Mouse (Mus musculus) spleen, adult 2 months (tissue): Measurements from ENCODE around the gene Tns4. TPM values are rescaled to one million over a fixed set of nuclear protein-coding genes. Genes with fewer than 3 reads are reported as not detected.
A peak's percentile ranks its signal among the peaks of the same experiment; 100 is the strongest.

Source experiments
- DNase-seq, 2 experiments: peaks; one replicate each; pipeline versions ENCODE4 v3.0.0 to v3.0.0-alpha.2; 2012 to 2021; ENCODE audit warnings: low spot score in 2 of 2, low read depth in 1 of 2
- H3K27ac ChIP-seq: fragments of 200-500 bp; 2 replicates; pipeline ENCODE4 v1.5.1; 2012; ENCODE audit warnings: low read length, inconsistent platforms; ENCODE audit not compliant: insufficient read depth
- H3K27me3 ChIP-seq: fragments of 200-500 bp; 2 replicates; pipeline ENCODE4 v1.6.1; 2012; ENCODE audit warnings: mild to moderate bottlenecking, moderate library complexity, low read length, inconsistent platforms; ENCODE audit not compliant: control insufficient read depth, insufficient read depth
- H3K36me3 ChIP-seq: fragments of 200-500 bp; 2 replicates; pipeline ENCODE4 v1.6.1; 2012; ENCODE audit warnings: mild to moderate bottlenecking, low read length, inconsistent platforms; ENCODE audit not compliant: control insufficient read depth, insufficient read depth
- H3K4me1 ChIP-seq: fragments of 200-500 bp; 2 replicates; pipeline ENCODE4 v1.6.1; 2011; ENCODE audit warnings: inconsistent platforms; ENCODE audit not compliant: control insufficient read depth, insufficient read depth, insufficient read length
- H3K4me3 ChIP-seq: fragments of 200-500 bp; 2 replicates; pipeline ENCODE4 v1.5.1; 2011; ENCODE audit warnings: mild to moderate bottlenecking, inconsistent platforms; ENCODE audit not compliant: insufficient read depth, insufficient read length; ENCODE audit errors: extremely low read depth
- CTCF ChIP-seq: fragments of 200-500 bp; IDR thresholded peaks from 2 replicates; pipeline ENCODE4 v1.5.1; 2011; ENCODE audit warnings: mild to moderate bottlenecking, inconsistent platforms; ENCODE audit not compliant: insufficient read depth, insufficient read length, insufficient replicate concordance; ENCODE audit errors: extremely low read depth
- POLR2A ChIP-seq: fragments of 200-500 bp; IDR thresholded peaks from 2 replicates; pipeline ENCODE4 v1.6.1; 2011; ENCODE audit warnings: low read depth, low read length, inconsistent platforms
- WGBS: fragments of 180-500 bp; shearing (Covaris S2); methylation state at CpG from one replicate; pipeline ENCODE4 v1.1.7; 2018; 5-methylcytosine and 5-hydroxymethylcytosine counted together
- polyA plus RNA-seq: library from polyadenylated mRNA; depleted of rRNA; stranded (reverse); fragments of >200 nt; gene quantifications from 2 replicates; pipeline ENCODE4 v1.2.3, GENCODE M21; 2012

Gene Tns4
- polyA plus RNA-seq, 1 experiment, result 1.3 TPM

DNA sequence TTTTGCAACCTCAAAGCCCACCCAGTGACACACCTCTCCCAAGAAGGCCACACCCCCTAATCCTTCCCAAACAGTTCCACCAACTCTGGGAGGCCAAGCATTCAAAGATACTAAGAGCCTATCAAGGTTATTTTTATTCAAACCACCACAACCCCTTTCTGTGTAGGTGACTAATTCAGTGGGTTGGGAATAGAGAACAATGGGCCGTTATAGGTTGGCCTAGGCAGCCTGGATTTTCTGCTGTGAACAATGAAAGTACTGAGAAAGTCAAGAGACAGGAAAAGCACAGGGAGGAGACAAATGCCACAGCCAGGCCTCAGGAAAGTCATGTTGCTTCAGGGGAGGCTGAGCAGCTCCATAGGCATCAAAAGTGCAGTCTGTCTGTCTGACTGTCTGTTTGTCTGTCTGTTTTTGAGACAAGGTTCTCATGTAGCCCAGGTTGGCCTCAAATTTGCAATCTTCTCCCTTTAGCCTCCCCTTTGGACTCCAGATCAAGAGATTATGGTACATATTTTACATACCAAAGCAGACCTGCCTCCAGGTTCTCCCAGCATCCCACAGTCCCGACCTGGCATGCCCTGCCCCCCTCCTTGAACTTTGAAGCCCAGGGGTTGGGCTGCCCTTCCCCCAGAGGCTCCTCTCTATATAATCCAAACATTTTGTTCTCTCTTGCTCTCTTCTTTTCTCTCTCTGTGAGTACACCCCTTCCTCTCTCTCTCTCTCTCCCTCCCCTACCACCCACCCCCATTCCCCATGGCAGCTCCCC is 6.0 kb upstream of the Tns4 start:
- DNase-seq, result no peak
- H3K4me1 ChIP-seq, result peaks cover 2% of the 10 kb centered on the region; the same call in 1 of the 2 replicates
- H3K27ac ChIP-seq, result no peak overlapping the region
- H3K4me3 ChIP-seq, result no peak overlapping the region
- no peaks in the 10 kb centered on the region for H3K27me3 ChIP-seq
- 84% methylated on average over 2 of the region's 2 CpGs for WGBS
- TF ChIP-seq POLR2A (no peak), CTCF (no peak)
- no peaks in the 10 kb centered on the region for H3K36me3 ChIP-seq

DNA sequence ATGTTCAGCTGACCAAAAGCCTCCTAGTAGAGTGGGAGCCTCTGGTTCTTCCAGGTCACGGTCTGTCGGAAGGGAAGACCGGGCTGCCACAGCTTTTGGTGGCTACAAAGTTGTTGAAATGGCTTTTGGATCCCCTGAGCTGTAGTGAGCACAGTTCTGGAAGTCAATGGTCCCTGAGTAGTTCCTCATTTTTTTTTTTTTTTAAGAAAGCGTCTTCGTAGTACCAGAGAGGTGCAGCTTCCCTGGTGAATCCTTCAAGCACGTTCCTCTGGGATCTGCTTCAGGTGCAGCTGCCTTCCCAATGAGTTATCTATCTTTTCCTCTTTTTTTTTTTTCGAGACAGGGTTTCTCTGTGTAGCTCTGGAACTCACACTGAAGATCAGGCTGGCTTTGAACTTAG is 4.6 kb upstream of the Tns4 start:
- WGBS, result 43% methylated on average over 7 of the region's 7 CpGs

DNA sequence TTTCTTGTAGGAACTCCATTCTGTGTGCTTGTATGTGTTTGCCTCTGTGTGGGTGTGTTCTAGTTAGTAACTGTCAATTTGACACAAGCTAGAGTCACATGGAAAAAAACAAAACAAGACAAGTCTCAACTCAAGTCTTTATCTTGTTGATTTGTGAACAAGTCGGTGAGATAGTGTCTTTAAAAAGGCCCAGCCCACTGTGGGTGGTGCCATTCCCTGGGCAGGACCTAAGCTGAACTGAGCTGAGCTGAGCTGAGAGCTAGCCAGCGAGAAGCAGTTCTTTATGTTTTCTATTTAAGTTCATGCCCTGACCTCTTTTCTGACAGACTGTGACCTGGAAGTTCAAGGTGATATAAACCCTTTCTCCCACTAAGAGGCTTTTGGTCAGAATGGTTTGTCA is 2.6 kb upstream of the Tns4 start:
- WGBS, result 71% methylated on average over 2 of the region's 2 CpGs
- peaks cover 2% of the 10 kb centered on the region; the same call in 1 of the 2 replicates for H3K4me1 ChIP-seq
- DNase-seq, result no peak
- no peaks in the 10 kb centered on the region for H3K36me3 ChIP-seq
- H3K27ac ChIP-seq, result no peak overlapping the region
- TF ChIP-seq CTCF (no peak), POLR2A (no peak)
- no peak overlapping the region for H3K4me3 ChIP-seq
- H3K27me3 ChIP-seq, result no peaks in the 10 kb centered on the region

More for the DNA sequence above, 4.6 kb upstream of the Tns4 start:
- H3K27ac ChIP-seq, result no peak overlapping the region
- TF ChIP-seq CTCF (no peak), POLR2A (no peak)
- H3K36me3 ChIP-seq, result no peaks in the 10 kb centered on the region
- H3K4me3 ChIP-seq, result no peak overlapping the region
- DNase-seq, result no peak
- H3K4me1 ChIP-seq, result peaks cover 2% of the 10 kb centered on the region; the same call in 1 of the 2 replicates
- no peaks in the 10 kb centered on the region for H3K27me3 ChIP-seq

DNA sequence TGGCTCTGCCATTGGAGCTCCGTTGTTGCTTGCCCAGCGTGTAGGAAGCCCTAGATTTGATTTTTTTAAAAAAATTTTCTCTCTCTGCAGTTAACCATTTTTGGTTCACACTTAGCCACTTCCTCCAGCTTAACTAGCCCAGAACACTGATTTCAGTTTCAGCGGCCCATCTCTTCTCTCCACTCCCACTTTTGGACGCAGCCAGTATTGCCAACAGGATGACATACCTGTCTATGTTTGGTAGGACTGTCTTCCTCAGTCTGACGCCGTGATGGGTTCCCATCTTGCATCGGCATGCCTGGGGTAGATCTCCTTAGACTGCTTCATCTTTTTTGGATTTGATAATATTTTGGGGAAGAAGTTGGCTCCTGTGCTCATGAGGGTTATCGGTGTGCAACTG is 1.3 kb upstream of the Tns4 start:
- TF ChIP-seq POLR2A, result no peak
- no peak for TF ChIP-seq CTCF
- H3K4me3 ChIP-seq, result no peak overlapping the region
- peak in 1 of 2 experiments; percentile 28 for DNase-seq

GRCm38 (mm10) chr11:99088486-99088885 is 620 bp downstream of the Tns4 start:
- Histone ChIP-seq H3K27ac (no peak overlapping the region), H3K27me3 (no peaks in the 10 kb centered on the region), H3K4me3 (no peak overlapping the region), H3K36me3 (no peaks in the 10 kb centered on the region), H3K4me1 (peaks cover 1% of the 10 kb centered on the region; the same call in 1 of the 2 replicates)
- 48% methylated on average over 2 of the region's 2 CpGs for WGBS
- no peak for TF ChIP-seq POLR2A
- TF ChIP-seq CTCF, result no peak
- no peak for DNase-seq

More for the DNA sequence above, 1.3 kb upstream of the Tns4 start:
- Histone ChIP-seq H3K36me3 (no peaks in the 10 kb centered on the region), H3K27ac (no peak overlapping the region), H3K27me3 (no peaks in the 10 kb centered on the region), H3K4me1 (peaks cover 2% of the 10 kb centered on the region; the same call in 1 of the 2 replicates)
- 64% methylated on average over 8 of the region's 8 CpGs for WGBS

DNA sequence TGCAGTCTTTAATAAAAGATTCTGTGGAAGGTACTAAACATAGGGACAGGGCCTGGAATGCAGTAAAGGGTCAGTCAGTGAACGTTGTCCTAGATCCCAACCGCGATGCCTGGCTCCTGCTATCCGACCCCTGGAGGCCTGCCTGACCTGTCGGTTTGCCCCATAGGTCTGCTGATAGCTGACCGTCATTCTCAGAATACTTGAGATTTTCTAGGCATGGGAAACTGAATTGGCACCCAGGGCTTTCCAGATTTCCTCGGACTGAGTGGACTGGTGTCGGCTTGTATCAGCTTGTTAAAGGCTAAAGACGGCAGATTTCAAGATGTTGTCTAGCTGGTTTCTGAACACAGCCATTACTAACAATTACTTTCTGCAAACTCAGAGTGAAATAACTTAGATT is 4.7 kb downstream of the Tns4 start:
- 89% methylated on average over 9 of the region's 9 CpGs for WGBS
- Histone ChIP-seq H3K27me3 (no peaks in the 10 kb centered on the region), H3K27ac (no peak overlapping the region), H3K4me1 (no peaks in the 10 kb centered on the region), H3K4me3 (no peak overlapping the region), H3K36me3 (no peaks in the 10 kb centered on the region)
- no peak for TF ChIP-seq POLR2A
- no peak for DNase-seq

- no peak for DNase-seq
- no peaks in the 10 kb centered on the region for H3K4me1 ChIP-seq
- no peaks in the 10 kb centered on the region for H3K27me3 ChIP-seq
- H3K4me3 ChIP-seq, result no peak overlapping the region
- TF ChIP-seq CTCF (no peak), POLR2A (no peak)
- H3K27ac ChIP-seq, result no peak overlapping the region
- no peaks in the 10 kb centered on the region for H3K36me3 ChIP-seq
- 93% methylated on average over 8 of the region's 8 CpGs for WGBS
Observed at GRCm38 (mm10) chr11:99083516-99083915, 5.6 kb downstream of the Tns4 start.
